Mouse (Mus musculus): ENCODE data around the gene Ctrb1.

GRCm38 (mm10) chr8:111701380-111701779 lies 10.6 kb upstream of the Ctrb1 start:
- TF ChIP-seq CTCF (IDR thresholded peaks at IDR 0.05; ENCODE audit: borderline replicate concordance, extremely low read depth, insufficient read depth, insufficient read length) (no peak), POLR2A (IDR thresholded peaks at IDR 0.05; ENCODE audit: borderline replicate concordance, extremely low read depth, insufficient read depth, insufficient read length, poor library complexity, severe bottlenecking) (no peak)

All from brain, embryonic 14.5 days (tissue).